Mouse (Mus musculus) right cerebral cortex, postnatal 10 days (tissue): ENCODE measurements around the gene Clca3a1.

ENCODE experiments used
- DNase-seq, 2 experiments: peaks; one replicate each; pipeline ENCODE4 v3.0.0; 2021; ENCODE audit warnings: low spot score in 2 of 2

Gene Clca3a1

GRCm38 (mm10) chr3:144681542-144681941 is 79.2 kb downstream of the Clca3a1 start:
- DNase-seq: peak in 1 of 2 experiments; percentile 18

- DNase-seq: peak in 1 of 2 experiments; percentile 20
Observed at GRCm38 (mm10) chr3:144679701-144680159, 81.0 kb downstream of the Clca3a1 start.
